Mouse (Mus musculus): ENCODE data around the gene Gm10642. TPM values are rescaled to one million over a fixed set of nuclear protein-coding genes. Genes with fewer than 3 reads are reported as not detected.

Gm10642 gene
- polyA plus RNA-seq, 2 experiments = 0.50 to 0.86 TPM

GRCm38 (mm10) chr9:70655764-70656129 lies 304 bp upstream of the Gm10642 start:
- DNase-seq (ENCODE audit: low read depth in 3 of 3, low spot score in 3 of 3) (no peak), ATAC-seq (ENCODE audit: insufficient read depth) (no peak)
- no peak for TF ChIP-seq EP300 (IDR thresholded peaks at IDR 0.05; ENCODE audit: low read depth)
- TF ChIP-seq CTCF (IDR thresholded peaks at IDR 0.05; ENCODE audit: low read depth) = no peak
- H3K9ac ChIP-seq (replicated peaks) = peak overlapping the region; percentile 77
- no peaks in the 10 kb centered on the region for H3K27me3 ChIP-seq (ENCODE audit: control insufficient read depth, insufficient read depth, low read length)
- peak overlapping the region; percentile 81 for H3K27ac ChIP-seq
- 27% methylated on average over 2 of the region's 2 CpGs for WGBS (ENCODE audit: insufficient replicate concordance)
- H3K4me1 ChIP-seq (replicated peaks; ENCODE audit: control insufficient read depth in 2 of 2, insufficient read depth in 2 of 2, low read length in 1 of 2) = peaks cover 16 to 30% of the 10 kb centered on the region in 2 experiments
- H3K4me2 ChIP-seq (ENCODE audit: low read depth) = peak overlapping the region; percentile 86
- no peaks in the 10 kb centered on the region for H3K9me3 ChIP-seq (ENCODE audit: control insufficient read depth, low read length)
- H3K4me3 ChIP-seq (ENCODE audit: insufficient read depth in 1 of 2, low read depth in 2 of 2, low read length in 2 of 2) = peak overlapping the region; percentile 71 to 100; a peak in 3 of 4 replicates
- peaks cover 10% of the 10 kb centered on the region for H3K36me3 ChIP-seq (replicated peaks; ENCODE audit: control insufficient read depth, insufficient read depth, low read depth)

- Histone ChIP-seq H3K4me1 (replicated peaks; ENCODE audit: control insufficient read depth in 2 of 2, insufficient read depth in 2 of 2, low read length in 1 of 2) (peaks cover 16 to 31% of the 10 kb centered on the region in 2 experiments), H3K9ac (replicated peaks) (peak within 1 kb of the TSS; percentile 92), H3K27ac (peak within 1 kb of the TSS; percentile 92), H3K4me3 (ENCODE audit: insufficient read depth in 1 of 2, low read depth in 2 of 2, low read length in 2 of 2) (peak within 1 kb of the TSS; percentile 71 to 100), H3K9me3 (ENCODE audit: control insufficient read depth, low read length) (no peaks in the 10 kb centered on the region), H3K4me2 (ENCODE audit: low read depth) (peak within 1 kb of the TSS; percentile 86), H3K36me3 (replicated peaks; ENCODE audit: control insufficient read depth, insufficient read depth, low read depth) (peaks cover 3% of the 10 kb centered on the region), H3K27me3 (ENCODE audit: control insufficient read depth, insufficient read depth, low read length) (no peaks in the 10 kb centered on the region)
- no peak; the same call in none of the 2 replicates for TF ChIP-seq EP300 (IDR thresholded peaks at IDR 0.05; ENCODE audit: low read depth)
- WGBS (ENCODE audit: insufficient replicate concordance) = 1% methylated on average over 67 of the region's 67 CpGs
- DNase-seq (ENCODE audit: low read depth in 3 of 3, low spot score in 3 of 3) = peak; percentile 97 to 98 (median 97)
- peak; percentile 92 for ATAC-seq (ENCODE audit: insufficient read depth)
Observed at GRCm38 (mm10) chr9:70657013-70657967, 1.2 kb downstream of the Gm10642 start, which contains the start of gene Mindy2. Mindy2 (minus strand) TSS chr9:70657174.

- no peak for TF ChIP-seq EP300 (IDR thresholded peaks at IDR 0.05; ENCODE audit: low read depth)
- TF ChIP-seq CTCF (IDR thresholded peaks at IDR 0.05; ENCODE audit: low read depth) = no peak
- 23% methylated on average over 2 of the region's 2 CpGs for WGBS (ENCODE audit: insufficient replicate concordance)
- Histone ChIP-seq H3K27me3 (ENCODE audit: control insufficient read depth, insufficient read depth, low read length) (no peaks in the 10 kb centered on the region), H3K9me3 (ENCODE audit: control insufficient read depth, low read length) (no peaks in the 10 kb centered on the region), H3K4me1 (replicated peaks; ENCODE audit: control insufficient read depth in 2 of 2, insufficient read depth in 2 of 2, low read length in 1 of 2) (peaks cover 15 to 27% of the 10 kb centered on the region in 2 experiments), H3K9ac (replicated peaks) (peak overlapping the region; percentile 92), H3K36me3 (replicated peaks; ENCODE audit: control insufficient read depth, insufficient read depth, low read depth) (peaks cover 3% of the 10 kb centered on the region; the same call in 1 of the 2 replicates), H3K4me2 (ENCODE audit: low read depth) (peak overlapping the region; percentile 81), H3K27ac (peak overlapping the region; percentile 92), H3K4me3 (ENCODE audit: insufficient read depth in 1 of 2, low read depth in 2 of 2, low read length in 2 of 2) (peak overlapping the region; percentile 55 to 71)
- no peak for ATAC-seq (ENCODE audit: insufficient read depth)
- DNase-seq (ENCODE audit: low read depth in 3 of 3, low spot score in 3 of 3) = no peak
Observed at GRCm38 (mm10) chr9:70658266-70658665, 2.2 kb downstream of the Gm10642 start.

- TF ChIP-seq EP300 (IDR thresholded peaks at IDR 0.05; ENCODE audit: low read depth) (no peak), CTCF (IDR thresholded peaks at IDR 0.05; ENCODE audit: low read depth) (no peak)
- Histone ChIP-seq H3K27ac (no peak overlapping the region), H3K4me2 (ENCODE audit: low read depth) (no peak overlapping the region), H3K9ac (replicated peaks) (no peak overlapping the region; the same call in 1 of the 2 replicates), H3K4me1 (replicated peaks; ENCODE audit: control insufficient read depth in 2 of 2, insufficient read depth in 2 of 2, low read length in 1 of 2) (peaks cover 11 to 18% of the 10 kb centered on the region in 2 experiments), H3K9me3 (ENCODE audit: control insufficient read depth, low read length) (peaks cover 3% of the 10 kb centered on the region; the same call in 1 of the 2 replicates), H3K27me3 (ENCODE audit: control insufficient read depth, insufficient read depth, low read length) (no peaks in the 10 kb centered on the region), H3K36me3 (replicated peaks; ENCODE audit: control insufficient read depth, insufficient read depth, low read depth) (no peaks in the 10 kb centered on the region; the same call in 1 of the 2 replicates), H3K4me3 (ENCODE audit: insufficient read depth in 1 of 2, low read depth in 2 of 2, low read length in 2 of 2) (no peak overlapping the region)
- DNase-seq (ENCODE audit: low read depth in 3 of 3, low spot score in 3 of 3) = no peak
- 73% methylated on average over 4 of the region's 4 CpGs for WGBS (ENCODE audit: insufficient replicate concordance)
- no peak for ATAC-seq (ENCODE audit: insufficient read depth)
Observed at GRCm38 (mm10) chr9:70664847-70665246, 8.8 kb downstream of the Gm10642 start.

Data from liver, embryonic 14.5 days (tissue).